Mouse (Mus musculus): ENCODE data around the gene Zbtb8os.
A peak's percentile ranks its signal among the peaks of the same experiment; 100 is the strongest.

Zbtb8os gene

DNA sequence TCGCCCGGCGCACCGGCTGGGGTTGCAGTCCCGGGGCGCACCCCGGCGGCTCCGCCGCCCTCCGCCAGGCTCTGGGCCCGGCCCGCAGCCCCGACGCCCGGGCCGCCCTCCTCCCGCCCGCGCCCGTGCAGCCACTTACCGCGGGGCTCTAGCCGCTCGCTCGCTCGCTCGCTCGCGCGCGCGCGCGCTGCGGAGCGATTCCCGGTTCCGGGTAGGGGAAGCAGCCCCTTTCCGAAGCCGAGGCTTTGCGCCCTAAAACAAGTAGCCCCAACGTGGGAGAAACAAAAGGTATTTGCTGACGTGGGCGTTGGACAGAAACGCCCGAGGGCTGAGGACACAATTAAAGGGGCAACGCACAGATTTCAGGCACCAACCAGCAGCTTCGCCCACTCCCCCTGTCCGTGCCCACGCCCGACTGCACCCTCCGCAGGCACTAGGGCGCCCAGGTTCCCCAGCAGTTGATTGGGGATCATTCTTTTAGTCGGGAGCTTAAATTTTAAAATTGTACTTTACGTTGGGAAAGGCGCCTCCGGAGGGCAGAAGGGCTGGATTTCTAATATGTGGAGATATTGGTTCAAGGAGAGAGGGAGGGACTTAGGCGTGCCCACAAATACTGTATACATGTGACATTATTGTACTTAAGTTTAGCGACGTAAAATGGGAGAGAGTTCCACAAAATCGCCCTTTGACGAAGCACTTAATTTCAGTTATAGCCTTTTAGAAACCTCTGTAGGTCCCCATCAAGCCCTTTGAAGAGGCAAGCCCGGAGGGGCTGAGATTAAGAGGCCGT lies 42.3 kb downstream of the Zbtb8os start, which contains the start of gene Zbtb8a:
Gene Zbtb8a (minus strand): TSS at position 516 of the 790 bp plus-strand sequence.
- DNase-seq, result peak; percentile 41

DNA sequence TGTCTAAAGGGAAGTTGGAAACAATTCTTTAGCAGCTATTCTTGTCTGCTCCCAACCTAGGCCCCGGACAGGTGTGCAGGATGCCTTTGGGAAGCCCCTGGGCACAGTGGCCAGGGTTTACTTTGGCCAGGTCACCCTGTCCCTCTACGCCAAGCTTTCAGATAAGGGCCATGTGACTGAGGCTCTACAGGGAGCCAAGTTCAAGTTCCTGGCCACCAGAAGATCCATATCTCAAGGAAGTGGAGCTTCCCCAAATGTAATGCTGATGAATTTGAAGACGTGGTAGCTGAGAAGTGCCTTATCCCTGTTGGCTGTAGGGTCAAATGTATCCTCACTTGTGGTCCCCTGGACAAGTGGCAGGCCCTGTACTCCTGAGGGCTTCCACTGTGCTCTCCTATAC lies 44.3 kb downstream of the Zbtb8os start:
- DNase-seq, result no peak

DNA sequence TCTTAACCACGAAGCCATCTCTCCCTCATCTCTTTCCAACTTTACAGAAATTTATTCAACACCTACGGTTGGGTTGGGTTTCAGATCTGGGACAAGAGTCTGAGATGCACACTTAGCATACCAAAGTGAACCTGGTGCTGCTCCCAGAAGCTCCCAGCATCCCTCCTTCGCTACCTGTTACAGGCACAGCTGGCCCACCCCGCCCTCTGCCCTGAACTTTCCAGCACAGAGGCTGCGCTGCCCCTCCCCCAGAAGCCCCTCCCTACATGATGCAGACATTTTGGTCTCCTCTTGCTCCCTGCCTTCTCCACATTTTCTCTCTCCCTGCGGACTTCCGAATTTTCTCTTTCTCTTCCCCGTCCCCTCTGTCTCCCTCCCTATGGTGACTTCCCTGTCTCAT lies 45.7 kb downstream of the Zbtb8os start:
- no peak for DNase-seq

DNA sequence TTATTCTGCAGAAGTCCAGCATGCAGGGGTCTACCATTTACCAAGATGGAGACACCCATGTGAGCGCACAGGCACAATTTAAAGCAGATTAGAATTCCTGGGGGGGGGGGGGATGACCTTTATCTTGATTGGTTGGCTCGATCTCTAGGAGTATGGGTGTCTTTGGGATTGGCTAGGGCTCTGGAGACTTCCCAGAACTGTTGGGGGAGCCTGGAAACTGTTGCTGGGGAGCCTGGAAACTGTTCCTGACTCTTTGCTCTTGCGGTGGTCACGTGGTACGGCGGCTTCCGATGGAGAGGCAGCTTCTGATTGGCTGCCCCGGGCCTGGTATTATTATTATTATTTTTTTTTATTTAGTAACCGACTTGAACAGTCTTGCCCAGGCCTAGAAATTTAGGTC lies 46.5 kb downstream of the Zbtb8os start:
- DNase-seq, result no peak

DNA sequence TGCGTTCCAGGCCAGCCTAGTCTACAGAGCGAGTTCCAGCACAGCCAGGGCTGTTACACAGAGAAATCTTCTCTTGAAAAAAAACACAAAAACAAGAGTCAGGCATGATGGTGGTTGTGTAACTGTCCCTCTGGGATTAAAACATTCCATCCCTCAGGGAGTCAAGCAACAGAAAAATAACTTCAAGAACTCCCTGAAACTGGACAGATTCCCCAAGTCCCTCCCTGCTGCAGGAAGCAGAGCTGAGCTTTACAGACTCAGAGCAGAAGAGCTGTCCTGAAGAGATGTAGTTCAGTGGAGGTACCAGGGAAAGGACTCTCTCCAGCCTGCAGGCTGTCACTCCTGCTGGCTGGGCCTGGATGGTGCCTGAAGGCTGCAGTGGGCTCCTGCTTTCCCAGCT lies 47.0 kb downstream of the Zbtb8os start:
- DNase-seq, result no peak

DNA sequence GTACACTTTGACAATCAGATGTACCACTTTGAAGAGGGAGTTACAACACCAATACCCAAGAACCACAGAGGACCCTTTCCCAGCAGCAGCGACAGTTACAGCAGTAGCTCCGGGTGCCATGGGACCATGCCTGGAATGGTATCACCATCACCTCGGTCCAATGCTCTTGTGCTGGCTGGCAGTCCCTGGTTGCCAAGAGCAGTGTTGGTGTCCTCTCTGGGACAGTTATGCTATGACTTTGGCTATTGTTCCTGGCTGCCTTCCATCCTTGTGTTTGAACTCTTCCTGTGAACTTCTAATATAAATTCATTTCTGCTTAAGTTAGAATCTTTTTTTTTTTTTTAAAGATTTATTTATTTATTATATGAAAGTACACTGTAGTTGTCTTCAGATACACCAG lies 48.1 kb downstream of the Zbtb8os start:
- DNase-seq, result no peak

DNA sequence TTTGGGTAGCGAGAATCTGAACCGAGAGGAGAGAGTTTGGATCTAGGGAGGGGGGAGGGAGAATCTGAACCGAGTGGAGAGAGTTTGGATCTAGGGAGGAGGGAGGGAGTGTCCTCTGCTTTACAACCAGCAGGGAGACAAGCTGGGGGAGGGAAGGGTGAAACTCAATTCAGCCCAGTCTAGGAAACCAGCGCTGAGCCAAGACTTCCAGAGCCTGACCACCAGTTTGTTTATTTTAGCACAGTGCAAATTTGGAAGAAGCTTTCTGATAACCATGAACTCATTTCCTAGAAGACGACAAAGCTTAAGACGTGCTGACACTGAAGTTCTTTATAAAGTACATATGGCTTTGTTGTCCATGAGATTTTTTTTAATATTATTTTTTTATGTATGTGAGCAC lies 48.9 kb downstream of the Zbtb8os start:
- DNase-seq, result no peak

DNA sequence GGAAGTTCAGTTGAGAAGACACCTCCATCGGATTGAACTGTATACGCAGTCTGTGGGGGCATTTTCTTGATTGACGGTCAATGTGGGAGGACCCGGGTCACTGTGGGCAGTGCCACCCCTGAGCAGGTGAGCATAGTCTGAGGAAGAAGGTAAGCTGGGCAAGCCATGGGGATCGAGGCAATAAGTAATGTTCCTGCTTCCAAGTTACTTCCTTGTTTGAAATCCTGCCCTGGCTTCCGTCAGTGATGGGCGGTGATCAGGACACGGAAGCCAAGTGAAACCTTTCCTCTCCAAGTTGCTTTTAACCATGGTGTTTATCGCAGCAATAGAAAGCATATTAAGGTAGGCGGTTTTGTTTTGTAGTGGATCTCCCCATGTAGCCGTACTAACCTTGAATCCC lies 50.2 kb downstream of the Zbtb8os start:
- no peak for DNase-seq

DNA sequence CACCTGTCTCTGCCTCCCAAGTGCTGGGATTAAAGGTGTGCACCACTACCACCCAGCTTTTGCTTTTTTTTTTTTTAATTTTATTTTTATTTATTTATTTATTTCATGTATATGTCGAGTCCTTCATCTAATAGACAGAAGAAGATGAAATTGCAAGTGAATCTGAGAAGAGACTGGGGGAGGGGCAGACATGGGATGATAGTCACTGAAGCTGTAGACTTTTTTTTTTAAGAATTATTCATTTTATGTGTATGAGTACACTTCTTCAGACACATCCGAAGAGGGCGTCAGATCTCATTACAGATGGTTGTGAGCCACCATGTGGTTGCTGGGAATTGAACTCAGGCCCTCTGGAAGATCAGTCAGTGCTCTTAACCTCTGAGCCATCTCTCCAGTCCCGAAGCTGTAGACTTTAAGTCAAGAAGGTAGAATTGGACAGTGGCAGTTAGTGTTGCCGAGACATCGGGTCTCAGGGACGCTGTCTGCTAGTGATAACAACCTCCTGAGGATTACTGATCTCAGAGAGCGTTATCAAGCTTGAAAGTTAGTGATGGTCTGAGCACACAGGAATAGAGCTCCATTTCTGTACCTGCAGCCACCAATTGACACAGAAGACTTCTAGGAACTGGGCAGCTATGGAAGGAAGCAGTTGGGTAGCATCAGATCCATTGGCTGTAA lies 50.9 kb downstream of the Zbtb8os start:
- no peak for DNase-seq

DNA sequence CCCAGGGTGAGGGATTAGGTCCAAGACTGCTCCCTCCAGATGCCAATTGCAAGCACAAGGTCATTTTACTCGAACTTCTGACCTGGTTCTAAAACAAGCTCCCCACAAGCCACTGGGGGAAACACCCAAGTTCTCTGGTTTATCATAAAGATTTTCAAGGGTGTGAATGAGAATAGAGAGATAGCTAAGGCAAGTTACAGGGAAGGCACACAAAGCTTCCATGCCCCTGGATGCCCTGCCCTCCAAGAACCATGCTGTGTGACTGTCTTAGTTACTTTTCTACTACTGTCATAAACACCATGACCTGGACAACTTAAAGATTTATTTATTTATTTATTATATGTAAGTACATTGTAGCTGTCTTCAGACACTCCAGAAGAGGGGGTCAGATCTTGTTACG lies 51.5 kb downstream of the Zbtb8os start:
- DNase-seq, result no peak

DNA sequence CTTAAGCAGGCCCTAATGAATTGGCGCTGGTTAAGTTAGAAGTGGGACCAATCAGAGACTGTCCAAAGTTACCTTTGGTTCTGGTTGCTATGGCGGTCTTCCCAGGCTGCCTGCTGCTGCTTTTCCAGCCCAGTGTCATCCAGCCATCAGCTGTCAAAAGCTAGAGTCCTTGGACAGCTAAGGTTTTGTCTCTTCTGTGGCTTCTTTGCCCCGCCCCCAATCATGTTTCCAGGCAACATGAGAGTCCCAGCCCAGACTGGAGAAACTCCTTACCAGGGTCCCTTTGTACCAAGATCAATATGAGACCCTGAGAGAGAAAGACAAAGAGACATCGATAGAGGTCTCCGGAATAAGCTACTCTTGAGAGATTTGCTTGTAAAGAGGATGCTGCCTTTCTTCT lies 52.9 kb downstream of the Zbtb8os start:
- no peak for DNase-seq

DNA sequence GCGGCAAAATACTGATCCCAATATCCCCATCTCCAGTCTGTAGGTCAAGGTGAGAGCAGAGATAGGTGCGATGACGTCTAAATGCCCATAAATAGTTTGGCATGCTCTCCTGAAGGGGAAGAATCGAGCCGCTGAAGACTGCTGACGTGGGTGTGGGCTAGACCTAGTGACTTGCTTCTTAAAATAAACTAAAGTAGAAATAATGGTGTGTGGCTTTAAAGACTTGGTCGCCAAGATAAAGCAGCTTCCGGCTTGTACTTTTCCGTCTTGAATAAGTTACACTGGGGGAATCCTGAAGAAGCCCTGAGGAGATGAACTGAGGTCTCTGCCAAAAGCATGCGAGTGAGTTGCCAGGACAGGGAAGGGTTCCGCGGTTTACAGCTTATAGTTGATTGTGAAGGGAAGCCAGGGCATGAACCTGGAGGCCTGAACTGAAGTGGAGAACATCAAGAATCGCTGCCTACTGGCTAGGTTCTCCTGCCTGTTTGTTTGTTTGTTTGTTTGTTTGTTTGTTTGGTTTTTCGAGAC lies 54.8 kb downstream of the Zbtb8os start:
- DNase-seq, result no peak

DNA sequence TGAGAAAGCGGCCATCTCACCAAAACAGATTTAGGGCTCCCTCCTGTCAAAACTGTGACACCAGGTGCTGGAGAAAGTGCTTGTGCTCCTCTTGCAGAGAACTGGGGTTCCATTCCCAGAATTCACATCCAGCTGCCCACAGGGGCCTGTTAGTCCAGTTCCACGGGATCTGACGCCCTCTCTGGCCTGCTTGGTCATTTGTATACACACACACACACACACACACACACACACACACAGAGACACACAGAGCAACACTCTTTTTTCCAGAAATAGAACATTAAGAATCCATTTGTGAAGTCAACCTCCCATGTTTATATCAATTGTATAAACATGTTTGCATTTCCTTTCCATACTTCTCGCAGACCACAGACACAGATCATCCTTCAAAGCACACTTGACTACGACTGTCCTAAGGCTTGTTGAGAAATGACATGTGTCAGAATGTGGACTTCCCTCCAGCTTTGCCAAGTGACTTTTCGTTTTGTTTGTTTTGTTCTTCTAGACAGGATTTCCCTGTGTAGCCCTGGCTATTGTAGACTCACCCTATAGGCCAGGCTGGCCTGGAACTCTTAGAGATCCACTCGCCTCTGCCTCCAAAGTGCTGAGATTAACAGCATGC lies 55.6 kb downstream of the Zbtb8os start:
- DNase-seq, result no peak

DNA sequence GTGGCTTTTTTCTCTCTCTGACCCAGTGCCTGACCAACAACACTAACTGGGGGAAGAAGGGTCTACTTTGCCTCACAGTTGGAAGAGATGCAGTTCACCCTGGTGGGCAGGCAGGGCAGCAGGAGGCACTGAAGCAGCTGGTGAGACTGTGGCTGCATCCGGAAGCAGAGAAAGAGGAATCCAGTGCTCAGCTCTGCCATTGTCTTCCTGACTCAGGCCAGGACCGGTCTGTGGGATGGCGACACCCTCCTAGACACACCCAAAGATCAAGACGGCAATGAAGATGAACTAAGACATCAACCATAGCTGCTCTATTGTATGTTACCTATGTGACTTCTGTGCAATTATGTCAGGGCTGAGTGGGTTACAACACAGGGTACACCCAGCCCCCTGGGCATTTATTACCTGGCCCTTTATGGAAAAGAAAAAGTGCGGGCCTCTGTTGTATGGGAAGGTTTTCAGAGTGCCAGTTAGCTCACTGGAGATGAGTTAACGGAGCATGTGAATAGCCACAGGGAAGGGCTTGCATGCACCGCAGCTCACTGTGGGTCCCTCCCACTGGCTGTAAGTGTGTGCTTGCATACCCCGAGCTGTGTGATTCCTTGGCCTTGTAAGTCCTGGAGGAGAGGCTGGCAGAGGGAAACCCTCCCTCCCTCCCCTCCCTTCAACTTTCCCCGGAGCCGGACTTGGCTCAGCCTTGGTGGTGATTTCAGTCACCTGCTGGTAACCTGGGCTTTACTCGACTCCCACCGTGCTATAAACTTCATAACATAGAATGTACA lies 58.8 kb downstream of the Zbtb8os start:
- no peak for DNase-seq

DNA sequence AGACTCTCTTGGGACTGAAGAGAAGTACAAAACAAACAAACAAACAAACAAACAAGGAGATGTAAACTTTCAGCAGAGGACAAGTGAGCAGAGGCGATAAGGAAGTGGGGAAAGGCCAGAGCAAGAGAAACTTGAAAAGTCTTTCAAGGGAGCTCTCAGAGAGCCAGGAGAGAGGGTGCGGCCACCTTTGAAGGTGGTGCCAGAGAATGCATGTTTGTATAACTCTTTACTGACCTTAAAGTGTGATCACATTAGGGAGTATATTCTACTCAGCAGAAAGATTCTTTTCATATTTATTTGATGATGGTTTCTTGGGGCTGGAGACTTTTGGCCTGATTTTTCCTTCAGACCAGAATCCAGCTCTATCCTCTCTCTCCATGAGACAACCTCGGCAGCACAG lies 61.5 kb downstream of the Zbtb8os start:
- no peak for DNase-seq

DNA sequence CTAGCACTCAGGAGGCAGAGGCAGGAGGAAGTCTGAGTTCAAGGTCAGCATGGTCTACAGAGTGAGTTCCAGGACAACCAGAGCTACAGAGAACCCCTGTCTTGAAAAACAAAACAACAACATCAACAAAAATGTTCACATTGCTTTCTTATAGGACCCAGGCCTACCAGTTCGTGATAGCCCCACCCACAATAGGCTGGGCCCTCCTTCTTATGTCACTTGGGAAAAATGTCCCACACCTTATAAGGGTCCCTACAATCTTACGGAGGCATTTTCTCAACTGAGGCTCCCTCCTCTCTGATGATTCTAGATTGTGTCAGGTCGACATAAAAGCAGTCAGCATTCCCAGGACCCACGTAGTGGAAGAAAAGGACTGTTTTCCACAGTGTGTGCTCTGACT lies 64.3 kb downstream of the Zbtb8os start:
- no peak for DNase-seq
